Mouse (Mus musculus): ENCODE measurements around the gene Rab4a.

Gene Rab4a

DNA sequence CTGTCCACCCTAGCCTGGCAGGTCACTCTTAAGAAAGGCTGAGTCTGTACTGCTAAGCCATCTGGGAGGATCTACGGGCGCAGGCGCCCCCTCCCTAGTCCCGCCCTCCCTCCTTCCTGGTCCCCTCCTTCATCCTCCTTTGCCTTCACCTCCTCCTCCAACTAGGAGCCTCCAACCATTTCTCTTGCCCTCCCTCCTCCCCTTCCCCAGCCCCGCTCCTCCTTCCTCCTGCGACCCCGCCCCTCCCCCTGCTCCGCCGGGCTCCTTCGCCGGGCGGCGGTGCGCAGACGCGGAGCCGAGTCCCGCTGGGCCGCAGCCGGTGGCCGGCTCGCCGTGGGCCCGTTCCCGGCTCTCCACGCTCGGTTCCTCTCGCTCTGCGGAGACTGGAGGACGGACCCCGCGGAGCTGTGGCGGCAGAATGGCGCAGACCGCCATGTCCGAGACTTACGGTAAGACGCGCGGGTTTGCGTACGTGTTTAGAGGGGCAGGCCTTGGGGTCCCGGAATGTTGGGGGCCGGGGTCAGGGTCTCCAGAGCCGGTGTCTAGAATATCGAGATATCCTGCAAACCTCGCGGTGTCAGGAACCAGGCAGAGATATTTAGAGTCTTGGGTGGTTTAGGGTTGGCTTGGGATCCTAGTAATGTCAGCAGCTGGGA, at the start of gene Rab4a:
Rab4a (plus strand) TSS at position 268 of the 656 bp plus-strand sequence.
- DNase-seq (ENCODE audit: low read depth, low spot score), result peak; percentile 76

DNA sequence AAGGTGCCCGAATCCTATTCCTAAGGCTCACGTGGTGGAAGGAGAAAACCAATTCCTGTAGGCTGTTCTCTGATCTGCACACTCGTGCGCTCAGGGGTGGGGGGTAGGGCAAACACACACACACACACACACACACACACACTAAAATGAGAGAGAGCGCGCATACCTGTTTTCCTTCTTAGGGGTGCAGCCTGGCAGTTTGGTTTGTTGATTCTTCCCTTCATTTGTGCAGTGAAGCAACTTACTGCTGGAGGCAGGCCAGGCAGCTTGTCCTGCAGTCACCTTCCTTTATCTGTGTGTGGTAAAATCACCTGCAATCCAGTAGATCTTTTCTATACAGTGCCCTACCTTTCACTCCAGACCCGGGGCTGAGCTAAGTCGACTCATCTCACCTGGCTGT, 48.9 kb upstream of the Rab4a start:
- no peak for DNase-seq (ENCODE audit: low read depth, low spot score)

DNA sequence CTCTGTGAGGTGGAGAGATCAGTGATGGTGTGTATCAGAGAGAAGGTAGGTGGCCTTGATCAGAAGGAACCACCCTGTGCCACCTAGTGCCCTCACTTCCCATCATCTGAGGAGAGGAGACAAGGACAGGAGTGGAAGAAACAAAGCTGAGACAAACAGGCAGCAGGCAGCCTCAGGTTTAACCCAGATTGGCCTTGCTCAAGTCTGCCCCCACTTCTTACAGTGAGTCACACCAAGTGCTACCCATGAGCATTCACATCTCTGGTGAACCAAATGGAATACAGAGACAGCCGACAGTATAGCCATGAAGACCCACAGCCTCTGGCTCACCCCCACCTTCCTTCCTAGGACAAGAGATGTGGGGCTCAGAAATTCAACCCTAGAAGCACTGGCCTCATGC, 46.9 kb upstream of the Rab4a start:
- no peak for DNase-seq (ENCODE audit: low read depth, low spot score)

DNA sequence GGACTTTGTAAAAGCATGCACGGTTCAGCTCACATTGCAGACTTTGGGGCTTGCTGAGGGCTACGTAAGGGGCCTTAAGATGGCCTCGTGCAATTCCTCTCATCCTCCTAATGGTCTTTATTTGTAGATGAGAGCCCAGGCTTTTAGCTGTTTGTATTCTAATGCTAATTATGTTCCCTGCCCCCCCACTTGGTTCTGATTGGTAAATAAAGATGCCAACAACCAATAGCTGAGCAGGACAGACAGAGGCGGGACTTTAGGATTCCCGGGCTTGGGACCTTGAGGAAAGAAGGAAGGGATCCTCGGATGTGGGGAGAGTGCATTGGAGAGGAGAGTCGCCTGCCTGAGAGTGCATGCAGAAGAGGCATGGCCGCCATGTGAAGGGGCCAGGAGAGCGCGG, 45.9 kb upstream of the Rab4a start:
- DNase-seq (ENCODE audit: low read depth, low spot score), result no peak

DNA sequence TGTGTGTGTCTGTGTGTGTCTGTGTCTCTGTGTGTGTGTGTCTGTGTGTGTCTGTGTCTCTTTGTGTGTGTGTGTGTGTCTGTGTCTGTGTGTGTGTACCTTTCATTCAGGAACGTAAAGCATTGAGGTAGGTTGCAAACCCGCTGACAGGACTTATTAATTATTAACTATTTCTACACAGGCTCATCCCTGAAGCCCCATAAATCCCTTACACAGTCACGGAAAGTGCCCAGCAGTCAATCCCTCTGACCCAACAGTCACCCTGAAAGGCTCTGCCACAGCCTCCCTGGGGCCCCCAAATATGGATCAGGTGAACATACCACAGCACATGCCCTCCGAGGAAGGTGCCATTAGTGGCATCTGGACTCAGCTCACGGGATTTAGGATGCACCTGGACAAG, 45.2 kb upstream of the Rab4a start:
- no peak for DNase-seq (ENCODE audit: low read depth, low spot score)

DNA sequence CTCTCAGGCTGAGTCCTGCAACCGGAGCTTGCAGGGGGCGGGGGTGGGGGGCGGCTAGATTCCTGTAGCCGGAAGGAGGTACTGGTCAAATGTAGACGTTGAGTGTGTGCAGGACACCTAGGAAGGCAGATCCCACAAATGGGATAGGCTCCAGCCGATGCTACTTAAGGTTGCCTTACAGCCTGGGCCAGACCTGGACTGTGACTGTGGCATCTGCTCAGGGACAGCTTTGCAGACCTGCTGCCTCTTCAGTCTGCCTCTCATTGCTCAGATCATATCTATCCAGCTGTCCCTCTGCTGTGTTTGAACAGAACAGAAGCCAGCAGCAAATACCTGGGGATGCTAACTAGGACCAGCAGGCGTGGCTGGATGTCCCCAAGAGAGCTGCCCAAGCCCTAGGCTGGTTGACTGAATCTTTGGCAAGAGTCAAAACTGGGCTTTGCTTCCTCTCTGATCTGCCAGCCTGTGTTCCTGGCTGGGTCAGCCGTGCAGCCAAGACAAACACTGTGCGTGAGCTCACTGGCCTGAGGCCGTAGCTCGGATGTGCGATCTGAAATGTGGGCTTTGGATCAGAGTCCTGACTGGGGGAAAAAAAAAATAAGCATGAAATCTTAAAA, 44.4 kb upstream of the Rab4a start:
- no peak for DNase-seq (ENCODE audit: low read depth, low spot score)

DNA sequence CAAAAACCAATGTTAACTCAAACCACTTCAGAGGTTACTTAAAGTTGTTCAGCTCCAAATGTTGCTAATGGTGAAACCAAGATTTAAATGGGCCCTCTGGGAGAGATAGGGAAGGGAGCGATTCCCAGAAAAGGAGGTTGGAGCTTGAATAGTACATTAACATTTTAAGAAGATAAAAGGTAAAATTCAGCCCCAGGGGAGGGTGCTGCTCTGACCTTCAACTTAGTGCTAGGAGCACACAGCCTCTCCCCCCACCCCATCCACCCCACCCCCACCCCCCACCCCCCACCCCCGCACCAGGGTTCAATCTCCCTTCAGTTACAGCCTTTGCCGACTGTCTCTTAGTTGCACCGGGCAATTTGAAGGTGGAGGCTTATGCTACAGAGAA, 43.9 kb upstream of the Rab4a start:
- DNase-seq (ENCODE audit: low read depth, low spot score), result no peak

DNA sequence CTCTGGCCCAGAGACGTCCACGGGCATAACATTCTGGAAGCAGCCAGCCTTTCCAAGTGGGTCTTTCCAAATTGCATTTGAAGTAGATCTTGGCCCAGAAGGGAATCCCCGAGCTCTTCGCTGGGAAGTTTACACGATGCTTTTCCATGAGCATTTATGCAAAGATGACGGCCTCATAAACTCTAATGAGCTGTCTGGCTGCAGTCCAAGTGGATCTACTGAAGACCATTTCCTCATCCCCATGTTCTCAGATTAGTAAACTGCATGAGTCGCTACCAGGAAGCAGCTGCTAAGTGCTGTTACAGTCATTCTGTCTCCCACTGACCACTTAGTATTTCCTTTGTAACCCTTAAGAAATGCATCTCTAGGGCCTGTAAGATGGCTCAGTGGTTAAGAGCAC, 42.4 kb upstream of the Rab4a start:
- no peak for DNase-seq (ENCODE audit: low read depth, low spot score)

DNA sequence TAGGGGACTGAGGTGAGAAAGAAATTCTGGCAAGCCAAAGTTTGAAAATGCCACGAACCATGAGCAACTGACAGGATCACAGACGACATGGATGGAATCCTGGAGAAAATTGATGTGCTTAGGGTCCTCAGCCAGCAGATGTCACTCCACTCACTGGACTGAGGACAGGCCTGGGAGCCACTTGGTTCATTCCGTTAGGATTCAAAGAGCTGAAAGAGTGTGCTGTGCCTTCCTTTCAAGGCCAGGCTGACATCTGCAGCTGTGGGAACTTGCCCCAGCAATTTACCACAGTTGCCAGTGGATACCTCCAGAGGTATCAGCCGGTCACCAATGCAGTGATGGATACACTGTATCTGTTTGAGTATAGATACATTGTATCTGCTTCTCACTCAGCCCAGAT, 41.1 kb upstream of the Rab4a start:
- no peak for DNase-seq (ENCODE audit: low read depth, low spot score)

DNA sequence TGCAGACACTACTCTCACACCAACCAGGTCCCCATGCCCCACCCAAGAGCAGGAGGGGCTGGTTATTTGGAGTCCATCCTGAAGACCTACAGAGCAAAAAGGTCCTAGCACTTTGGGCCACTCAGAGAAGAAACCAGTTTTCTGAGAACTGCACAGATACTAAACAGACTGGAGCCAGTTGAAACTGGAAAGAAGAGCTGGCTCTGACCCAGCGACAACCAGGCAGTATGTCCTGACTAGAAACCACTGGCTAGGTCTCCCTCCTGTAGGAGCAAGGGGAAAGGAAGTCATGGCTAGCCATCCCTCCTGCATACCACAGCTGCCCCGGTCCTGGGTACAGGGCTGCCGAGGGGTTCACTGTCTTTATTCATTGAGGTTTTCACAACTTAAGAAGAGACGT, 39.3 kb upstream of the Rab4a start:
- DNase-seq (ENCODE audit: low read depth, low spot score), result no peak

DNA sequence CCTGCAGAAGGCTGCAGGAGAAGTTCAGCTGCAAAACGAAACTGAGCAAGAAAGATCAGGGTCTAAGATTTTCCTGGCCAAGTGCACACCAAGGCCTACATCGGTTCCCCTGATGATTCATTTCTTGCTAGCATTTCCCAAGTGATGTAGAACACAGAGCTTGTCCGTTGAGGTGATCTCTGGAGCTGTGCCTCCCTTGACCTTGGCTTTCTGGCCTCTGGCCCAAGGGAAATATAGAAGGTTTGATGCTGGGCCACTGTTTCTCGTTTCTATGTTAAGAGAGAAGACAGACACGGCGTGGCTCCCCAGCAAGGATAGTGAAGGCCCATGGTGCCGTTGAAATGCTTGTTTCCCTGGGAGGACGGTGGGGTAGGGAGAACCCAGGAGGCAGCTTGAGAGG, 37.9 kb upstream of the Rab4a start:
- DNase-seq (ENCODE audit: low read depth, low spot score), result no peak

DNA sequence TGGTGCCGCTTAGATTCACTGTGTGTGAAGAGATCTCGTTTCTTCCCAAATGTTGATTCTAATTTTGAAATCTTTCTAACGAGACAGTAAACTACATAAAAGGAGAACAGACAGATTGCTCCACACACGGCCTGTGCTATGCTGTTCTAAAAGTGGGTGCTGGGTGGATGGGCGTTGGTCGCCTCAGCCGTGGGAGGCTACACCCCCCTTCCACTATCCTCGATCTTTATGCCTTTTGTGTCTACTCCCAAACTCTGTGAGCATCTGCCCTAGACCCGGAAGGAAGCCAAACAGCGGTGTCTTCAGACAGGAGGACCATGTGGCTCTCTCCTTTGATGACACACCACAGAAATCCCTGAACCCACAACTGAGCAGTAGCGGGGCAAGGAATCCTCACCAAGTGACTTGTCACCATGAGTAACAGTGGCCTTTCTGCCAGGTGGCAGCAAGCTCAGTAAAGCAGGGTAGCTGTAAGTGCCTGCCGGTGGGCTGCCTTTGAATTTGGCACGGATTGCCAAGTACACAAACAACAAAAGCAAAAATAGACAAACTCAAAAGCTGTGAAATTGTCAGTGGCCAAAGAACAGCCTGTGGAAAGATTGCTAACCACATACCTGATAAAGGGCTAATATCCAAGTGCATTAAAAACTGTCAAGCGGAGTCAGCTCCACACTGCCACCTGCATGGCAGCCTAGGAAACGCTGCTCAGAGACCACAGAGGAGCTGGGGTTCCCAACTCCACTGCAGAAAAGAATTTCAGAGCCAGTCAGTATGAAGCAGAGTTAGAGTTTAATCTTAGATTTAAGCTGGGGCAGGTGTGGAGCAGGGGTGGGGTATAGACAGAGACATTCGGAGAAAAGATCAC, 37.1 kb upstream of the Rab4a start:
- DNase-seq (ENCODE audit: low read depth, low spot score), result no peak

DNA sequence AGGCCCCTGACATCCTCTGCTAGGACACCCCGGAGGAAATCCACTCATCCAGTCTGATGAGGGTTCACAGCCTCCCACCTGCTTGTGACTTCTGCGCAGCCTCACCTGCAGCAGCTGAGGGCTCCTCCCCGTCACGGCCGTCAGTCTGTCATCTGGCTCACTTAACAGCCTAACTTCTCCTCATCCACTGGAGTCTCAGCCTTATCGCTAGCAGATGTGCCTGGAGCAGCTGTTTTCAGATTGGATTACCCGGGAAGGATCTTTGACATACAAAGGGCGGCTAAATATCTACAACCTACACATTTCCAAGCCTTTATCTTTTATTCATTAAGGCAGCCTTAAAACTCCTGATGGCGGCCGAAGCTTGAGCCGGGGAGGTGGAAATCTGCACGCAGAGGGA, 32.3 kb upstream of the Rab4a start:
- no peak for DNase-seq (ENCODE audit: low read depth, low spot score)

DNA sequence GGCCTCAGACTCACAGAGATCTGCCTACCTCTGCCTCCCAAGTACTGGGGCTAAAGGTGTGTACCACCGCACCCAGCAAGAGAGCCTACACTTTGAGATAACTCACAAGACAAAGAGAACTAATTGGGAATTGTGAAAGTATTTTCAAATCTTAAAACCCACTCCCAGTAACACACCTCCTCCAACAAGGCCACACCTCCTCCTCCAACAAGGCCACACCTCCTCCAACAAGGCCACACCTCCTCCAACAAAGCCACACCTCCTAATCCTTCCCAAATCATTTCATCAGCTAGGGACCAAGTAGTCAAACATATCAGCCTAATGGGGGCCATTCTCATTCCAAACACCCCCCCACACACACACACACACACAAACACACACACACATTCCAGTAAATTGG, 31.3 kb upstream of the Rab4a start:
- DNase-seq (ENCODE audit: low read depth, low spot score), result no peak

DNA sequence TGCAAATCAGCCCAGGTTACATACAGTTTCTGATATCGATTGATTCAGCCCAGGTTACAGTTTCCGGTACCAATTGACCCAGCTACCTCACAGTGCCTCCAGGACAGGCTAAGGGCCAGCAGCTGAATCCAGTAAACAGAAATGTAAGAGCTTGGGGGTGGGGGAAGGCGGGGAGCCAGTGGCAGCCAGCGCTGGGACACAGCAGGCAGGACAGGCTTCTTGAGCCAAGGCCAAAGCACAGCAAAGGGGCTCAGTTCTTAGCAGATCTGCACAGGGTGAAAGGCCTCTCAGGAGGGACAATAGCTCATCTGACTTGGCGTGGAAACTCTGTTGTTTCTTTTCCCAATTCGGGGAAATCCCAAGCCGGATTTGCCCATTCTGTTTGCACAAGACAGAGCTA, 28.5 kb upstream of the Rab4a start:
- peak; percentile 58 for DNase-seq (ENCODE audit: low read depth, low spot score)

DNA sequence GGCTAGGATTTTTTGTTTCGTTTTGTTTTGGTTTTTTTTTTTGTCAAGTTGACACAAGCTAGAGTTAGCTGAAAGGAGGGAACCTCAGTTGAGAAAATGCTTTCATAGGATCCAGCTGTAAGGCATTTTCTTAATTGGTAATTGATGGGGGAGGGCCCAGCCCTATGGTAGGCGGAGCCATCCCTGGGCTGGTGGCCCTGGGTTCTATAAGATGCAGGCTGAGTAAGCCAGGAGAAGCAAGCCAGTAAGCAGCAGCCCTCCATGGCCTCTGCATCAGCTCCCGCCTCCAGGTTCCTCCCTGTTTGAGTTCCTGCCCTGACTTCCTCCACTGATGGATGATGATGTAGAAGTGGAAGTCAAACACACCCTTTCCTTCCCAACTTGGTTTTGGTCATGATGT, 25.3 kb upstream of the Rab4a start:
- DNase-seq (ENCODE audit: low read depth, low spot score), result no peak

DNA sequence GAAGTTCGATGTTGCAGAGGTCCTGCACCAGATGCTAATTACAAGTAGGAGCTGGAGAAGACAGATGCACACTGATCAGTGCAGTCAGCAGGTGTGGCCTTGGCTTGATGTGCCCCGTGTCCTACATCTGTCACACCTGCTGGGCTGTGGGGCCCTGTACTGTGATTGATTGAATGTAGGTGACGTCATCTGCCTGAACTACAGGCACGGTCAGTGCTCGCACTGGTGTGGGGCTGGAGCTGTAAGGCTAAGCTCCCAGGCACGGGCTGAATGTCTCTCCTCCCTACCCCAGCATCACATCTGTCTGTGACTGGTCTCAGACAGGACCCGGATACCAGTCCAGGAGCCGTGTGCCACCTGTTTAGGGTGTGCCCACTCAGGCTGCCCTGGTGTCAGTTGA, 24.5 kb upstream of the Rab4a start:
- DNase-seq (ENCODE audit: low read depth, low spot score), result no peak

DNA sequence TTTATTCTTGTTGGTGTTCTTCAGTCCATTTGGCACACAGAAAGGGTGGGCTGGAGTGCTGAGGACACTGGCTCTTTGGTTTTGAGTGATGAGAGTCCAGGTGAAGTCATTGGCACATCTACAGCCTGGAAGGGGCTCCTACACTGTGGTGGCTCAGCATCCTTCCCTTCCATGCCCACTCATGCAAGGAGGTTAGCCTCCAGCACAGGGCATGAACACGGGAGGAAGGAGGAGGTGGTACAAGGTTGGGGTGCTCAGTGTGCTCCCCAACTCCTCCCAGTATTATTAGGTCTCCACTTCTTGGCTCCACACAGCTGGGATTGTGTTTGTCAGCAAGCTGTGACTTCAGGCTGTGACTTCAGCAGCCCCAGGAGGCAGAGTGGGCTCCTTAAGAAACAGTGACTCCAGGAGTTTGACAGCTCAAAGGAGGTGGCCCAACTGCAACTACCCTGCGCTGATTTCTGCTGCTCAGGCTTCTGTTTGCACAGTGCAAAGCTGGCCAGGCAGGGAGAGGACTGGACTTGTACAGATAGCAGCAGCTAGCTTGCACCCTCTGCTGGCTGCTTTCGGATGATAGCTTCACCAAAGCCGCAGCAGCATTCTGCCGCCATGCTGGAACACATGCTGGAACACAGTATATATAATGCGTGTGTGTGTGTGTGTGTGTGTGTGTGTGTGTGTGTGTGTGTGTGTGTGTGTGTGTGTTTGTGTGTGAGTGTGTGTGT, 22.1 kb upstream of the Rab4a start:
- DNase-seq (ENCODE audit: low read depth, low spot score), result peak; percentile 73

DNA sequence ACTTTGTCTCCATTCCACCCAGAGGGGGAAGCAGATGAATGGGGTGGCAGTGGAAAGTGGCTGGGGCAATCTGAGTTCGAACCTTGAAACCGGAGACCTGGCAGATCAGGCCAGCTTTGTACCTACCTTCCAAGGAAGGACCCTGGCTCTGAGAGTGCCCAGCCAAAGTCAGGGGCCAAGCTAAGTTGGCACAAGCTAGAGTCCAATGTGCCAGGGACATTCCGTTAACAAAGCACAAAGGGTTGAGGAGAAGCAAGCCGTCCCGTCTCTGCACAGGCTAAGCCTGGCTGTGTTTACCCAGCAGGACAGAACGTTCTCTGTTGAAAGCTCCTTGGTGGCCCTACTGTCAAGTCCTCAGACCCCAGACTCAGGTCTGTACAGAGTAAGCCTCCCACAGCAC, 19.6 kb upstream of the Rab4a start:
- DNase-seq (ENCODE audit: low read depth, low spot score), result no peak

DNA sequence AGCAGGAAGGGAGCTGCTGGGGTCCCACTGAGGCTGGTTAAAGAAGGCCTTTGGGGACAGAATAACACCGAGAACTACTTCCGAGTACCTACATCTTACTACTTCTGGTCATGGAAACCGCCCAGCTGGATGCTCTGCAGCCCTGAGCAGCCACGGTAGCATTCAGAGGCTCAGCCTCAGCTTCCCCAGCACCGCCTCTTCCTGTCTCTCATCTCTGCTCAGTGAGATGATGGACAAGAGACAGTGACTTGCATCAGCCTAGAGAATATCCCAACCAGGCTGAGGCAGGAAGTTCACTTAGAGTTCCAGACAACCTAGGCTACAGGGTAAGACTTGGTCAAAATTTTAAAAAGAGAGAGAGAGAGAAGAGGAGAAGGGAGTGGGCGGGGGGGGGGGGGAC, 19.1 kb upstream of the Rab4a start:
- DNase-seq (ENCODE audit: low read depth, low spot score), result no peak

DNA sequence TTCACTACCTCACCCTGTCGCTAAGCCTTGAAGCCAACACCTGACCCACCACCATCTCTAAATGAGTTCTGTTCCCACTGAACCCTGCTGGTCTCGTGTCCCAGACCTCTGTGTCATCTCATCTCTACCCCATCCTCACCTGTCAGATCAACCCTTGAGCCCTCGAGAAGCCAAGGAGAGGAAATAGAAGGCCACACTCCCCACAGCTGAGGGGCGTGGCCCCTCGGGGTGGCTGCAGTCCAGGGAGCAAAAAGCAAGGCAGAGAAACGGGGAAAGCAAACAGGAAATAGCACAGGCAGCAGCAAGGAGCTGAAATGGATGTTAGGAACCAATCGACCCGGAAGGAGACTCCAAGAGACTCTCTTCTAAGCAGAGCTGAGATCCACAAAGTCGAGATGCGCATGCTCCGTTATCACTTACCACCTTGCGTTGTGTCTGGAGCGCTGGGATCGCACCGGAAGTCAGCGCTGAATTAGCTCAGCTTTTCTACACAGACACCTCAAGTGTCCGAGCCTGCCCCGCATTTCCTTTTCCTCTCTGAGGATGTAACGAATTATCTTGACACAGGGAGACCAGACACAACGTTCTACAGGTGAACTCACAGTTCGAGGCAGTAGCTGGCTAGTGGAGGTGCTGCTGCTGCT, 18.4 kb upstream of the Rab4a start:
- DNase-seq (ENCODE audit: low read depth, low spot score), result no peak
